Mouse (Mus musculus): ENCODE measurements around the gene Olfm1. TPM values are rescaled to one million over a fixed set of nuclear protein-coding genes. Genes with fewer than 3 reads are reported as not detected.

Olfm1 gene
- total and polyA plus RNA-seq, 3 experiments = 22.2 to 51.0 TPM; not detected in 1

- TF ChIP-seq BHLHE40 (IDR thresholded peaks at IDR 0.05; ENCODE audit: borderline replicate concordance, low read depth, low read length) = peak; percentile 43; the same call in 1 of the 2 replicates
These were observed 46.1 kb upstream of the Olfm1 start (continued) for GRCm38 (mm10) chr2:28146685-28147084.

GRCm38 (mm10) chr2:28147248-28147794 lies 45.5 kb upstream of the Olfm1 start:
- Histone ChIP-seq H3K9me3 (replicated peaks; ENCODE audit: insufficient read depth, low read length) (no peaks in the 10 kb centered on the region), H3K27ac (ENCODE audit: control insufficient read depth, low read depth, low read length) (peak overlapping the region; percentile 92), H3K36me3 (ENCODE audit: control insufficient read depth in 1 of 2, insufficient read depth in 2 of 2, low read length in 2 of 2) (peaks cover 0 to 40% of the 10 kb centered on the region in 2 experiments; a peak in 2 of 4 replicates), H3K4me3 (ENCODE audit: control insufficient read depth in 1 of 2, insufficient read depth in 1 of 2, low read depth in 2 of 2, low read length in 2 of 2) (peak overlapping the region; percentile 7 to 12; a peak in 1 of 4 replicates), H3K27me3 (ENCODE audit: control insufficient read depth in 1 of 2, insufficient read depth in 2 of 2, low read length in 2 of 2) (no peaks in the 10 kb centered on the region), H3K9ac (ENCODE audit: control insufficient read depth, low read depth, low read length, poor library complexity, severe bottlenecking) (peak overlapping the region; percentile 49), H3K79me2 (ENCODE audit: control insufficient read depth, insufficient read depth, low read length, poor library complexity) (no peaks in the 10 kb centered on the region; the same call in 1 of the 2 replicates), H3K4me1 (ENCODE audit: control insufficient read depth in 1 of 2, insufficient read depth in 2 of 2, low read length in 2 of 2) (peaks cover 13 to 62% of the 10 kb centered on the region in 2 experiments)
- peak; percentile 65 for DNase-seq (ENCODE audit: low read depth, low spot score)
- TF ChIP-seq SMC3 (IDR thresholded peaks at IDR 0.05; ENCODE audit: low read depth, low read length) (no peak), GATA1 (IDR thresholded peaks at IDR 0.05; ENCODE audit: low read depth, low read length) (peak; percentile 78), NRF1 (IDR thresholded peaks at IDR 0.05; ENCODE audit: insufficient read depth, low read depth, low read length, poor library complexity, severe bottlenecking) (no peak), POLR2A (IDR thresholded peaks at IDR 0.05; ENCODE audit: control insufficient read depth in 1 of 2, insufficient read depth in 1 of 2, low read depth in 1 of 2, low read length in 2 of 2, poor library complexity in 1 of 2) (no peak), ZMIZ1 (IDR thresholded peaks at IDR 0.05; ENCODE audit: low read depth, low read length) (no peak), USF1 (IDR thresholded peaks at IDR 0.05; ENCODE audit: low read depth, low read length) (peak; percentile 55; the same call in 1 of the 2 replicates), MXI1 (IDR thresholded peaks at IDR 0.05; ENCODE audit: low read depth, low read length) (peak; percentile 20; the same call in 1 of the 2 replicates), MEF2A (IDR thresholded peaks at IDR 0.05; ENCODE audit: extremely low read depth, insufficient replicate concordance, low read depth, low read length, poor library complexity, severe bottlenecking) (no peak), MAZ (IDR thresholded peaks at IDR 0.05; ENCODE audit: low read depth, low read length) (no peak), E2F4 (IDR thresholded peaks at IDR 0.05; ENCODE audit: borderline replicate concordance, low read depth, low read length) (no peak), NELFE (IDR thresholded peaks at IDR 0.05; ENCODE audit: low read depth, low read length) (no peak), MYB (IDR thresholded peaks at IDR 0.05; ENCODE audit: low read depth, low read length) (no peak), HCFC1 (IDR thresholded peaks at IDR 0.05; ENCODE audit: low read depth, low read length) (no peak), SIN3A (IDR thresholded peaks at IDR 0.05; ENCODE audit: low read length) (no peak; the same call in 1 of the 2 replicates), ZNF384 (IDR thresholded peaks at IDR 0.05; ENCODE audit: low read depth, low read length) (peak; percentile 43), POLR2AphosphoS2 (IDR thresholded peaks at IDR 0.05; ENCODE audit: low read length) (no peak), RCOR1 (IDR thresholded peaks at IDR 0.05; ENCODE audit: low read depth, low read length) (no peak), CHD1 (IDR thresholded peaks at IDR 0.05; ENCODE audit: low read depth, low read length) (no peak), GABPA (IDR thresholded peaks at IDR 0.05; ENCODE audit: low read depth, low read length) (no peak), ETS1 (IDR thresholded peaks at IDR 0.05; ENCODE audit: low read depth, low read length) (peak; percentile 63; the same call in 1 of the 2 replicates), TBP (IDR thresholded peaks at IDR 0.05; ENCODE audit: low read depth, low read length) (no peak), MYC (IDR thresholded peaks at IDR 0.05; ENCODE audit: low read depth, low read length) (peak; percentile 43; the same call in 1 of the 2 replicates), MAX (IDR thresholded peaks at IDR 0.05; ENCODE audit: low read length) (peak; percentile 72), ELF1 (IDR thresholded peaks at IDR 0.05; ENCODE audit: low read depth, low read length) (no peak), JUND (IDR thresholded peaks at IDR 0.05; ENCODE audit: low read depth, low read length) (no peak), USF2 (IDR thresholded peaks at IDR 0.05; ENCODE audit: borderline replicate concordance in 1 of 2, insufficient read depth in 1 of 2, low read depth in 1 of 2, low read length in 2 of 2) (no peak), ZC3H11A (IDR thresholded peaks at IDR 0.05; ENCODE audit: low read depth, low read length) (no peak), TAL1 (IDR thresholded peaks at IDR 0.05; ENCODE audit: low read length) (peak; percentile 41; the same call in 1 of the 2 replicates), RAD21 (IDR thresholded peaks at IDR 0.05; ENCODE audit: low read depth, low read length) (no peak), ZKSCAN1 (IDR thresholded peaks at IDR 0.05; ENCODE audit: low read depth, low read length) (no peak), CHD2 (IDR thresholded peaks at IDR 0.05; ENCODE audit: low read length) (no peak), CTCF (IDR thresholded peaks at IDR 0.05 in 2 of 3, conservative IDR thresholded peaks at IDR 0.05 in 1 of 3; ENCODE audit: control insufficient read depth in 1 of 3, insufficient read depth in 1 of 3, low read depth in 2 of 3, low read length in 3 of 3, poor library complexity in 1 of 3, severe bottlenecking in 1 of 3) (no peak), TCF12 (IDR thresholded peaks at IDR 0.05; ENCODE audit: low read depth, low read length) (peak; percentile 67), EP300 (IDR thresholded peaks at IDR 0.05; ENCODE audit: low read depth in 1 of 2, low read length in 2 of 2) (peak; percentile 55 to 65; a peak in 3 of 4 replicates)
